Mouse (Mus musculus) ES-CJ7 (cell line): ENCODE measurements around the gene Fstl4.

Source experiments
- DNase-seq: peaks from one replicate; pipeline ENCODE4 v3.0.0; 2011; ENCODE audit warnings: low read depth, low spot score

Gene Fstl4

GRCm38 (mm10) chr11:52767921-52768320, 3.5 kb downstream of the Fstl4 start:
- no peak for DNase-seq

DNA sequence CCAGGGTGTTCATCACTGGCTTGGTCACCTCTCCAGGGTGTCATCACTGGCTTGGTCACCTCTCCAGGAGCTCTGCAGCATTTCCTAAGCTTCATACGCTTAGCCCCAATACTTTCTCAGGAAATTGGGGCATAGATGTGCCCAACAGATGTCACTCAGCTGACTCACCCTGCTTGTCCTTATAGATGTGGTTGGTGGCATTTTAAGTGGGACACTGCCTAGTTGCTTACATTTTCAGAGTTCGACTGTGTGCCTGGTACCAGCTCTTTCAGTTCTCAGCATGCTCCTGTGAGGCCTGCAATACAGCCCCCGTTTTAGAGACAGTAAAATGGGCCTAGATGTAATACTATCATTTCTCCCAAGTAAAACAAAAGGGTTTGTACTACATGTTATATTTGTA, 8.6 kb downstream of the Fstl4 start:
- DNase-seq, result no peak

- no peak for DNase-seq
Measured at GRCm38 (mm10) chr11:52775291-52775690, 10.9 kb downstream of the Fstl4 start.

DNA sequence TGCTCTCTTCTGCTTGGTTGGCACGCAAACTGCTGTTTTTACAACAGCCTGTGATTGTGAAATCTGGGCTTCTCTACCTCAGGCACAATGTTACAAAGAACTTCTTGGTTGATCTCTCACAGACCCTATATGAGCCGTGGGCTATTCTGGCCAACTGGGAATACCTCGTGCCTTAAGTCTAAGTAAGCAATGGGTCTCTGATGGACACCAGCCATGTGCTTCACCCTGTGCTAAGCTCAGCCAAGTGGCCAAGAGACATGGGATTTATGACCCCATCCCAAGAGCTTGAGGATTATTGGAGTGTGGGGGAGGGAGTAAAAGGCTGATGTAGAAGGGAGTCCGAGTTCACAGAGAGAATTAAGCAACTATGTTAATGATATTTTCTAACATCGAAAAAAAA, 18.0 kb downstream of the Fstl4 start:
- DNase-seq, result no peak

GRCm38 (mm10) chr11:52794331-52794730, 29.9 kb downstream of the Fstl4 start:
- no peak for DNase-seq

- DNase-seq, result no peak
Measured at GRCm38 (mm10) chr11:52809542-52809941, 45.1 kb downstream of the Fstl4 start.

- no peak for DNase-seq
Measured at GRCm38 (mm10) chr11:52816004-52816403, 51.6 kb downstream of the Fstl4 start.

GRCm38 (mm10) chr11:52820336-52820905, 56.0 kb downstream of the Fstl4 start:
- peak; percentile 64 for DNase-seq

DNA sequence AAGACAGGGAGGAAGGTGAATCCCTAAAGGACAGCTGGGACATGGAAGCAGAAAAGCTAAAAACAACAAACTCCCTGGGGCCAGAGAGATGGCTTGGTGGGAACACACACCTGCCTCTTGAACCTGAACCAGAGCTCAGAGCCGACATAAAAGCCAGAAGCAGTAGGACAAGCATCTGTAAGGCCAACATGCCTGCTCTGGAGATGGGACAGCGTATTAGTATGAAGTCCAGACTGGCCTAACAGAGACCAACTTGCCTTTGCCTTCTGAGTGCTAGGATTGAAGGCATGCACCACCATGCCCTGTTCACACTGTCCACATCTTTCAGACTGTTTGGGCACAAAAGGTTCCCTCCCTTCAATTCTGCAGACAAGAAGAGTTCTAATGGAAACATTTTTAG, 62.2 kb downstream of the Fstl4 start:
- no peak for DNase-seq

GRCm38 (mm10) chr11:52831631-52832310, 67.3 kb downstream of the Fstl4 start:
- no peak for DNase-seq

DNA sequence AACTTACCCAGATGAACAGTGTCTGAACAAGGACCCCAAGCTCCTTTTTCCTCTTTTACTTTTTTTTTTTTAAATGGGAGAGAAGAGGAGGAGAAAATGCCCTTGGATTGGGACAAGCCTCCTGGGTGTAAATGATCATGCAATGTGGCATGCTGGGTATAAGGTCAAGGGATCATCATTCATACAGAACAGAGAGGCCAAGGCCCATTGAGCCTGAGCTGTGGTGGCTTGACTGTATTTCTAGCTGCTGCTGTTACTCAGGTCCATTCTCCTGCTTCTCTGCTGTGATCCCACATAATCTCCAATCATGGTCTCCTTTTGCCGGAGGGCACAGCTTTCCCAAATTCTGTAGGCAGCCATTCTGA, 67.9 kb downstream of the Fstl4 start:
- no peak for DNase-seq

DNA sequence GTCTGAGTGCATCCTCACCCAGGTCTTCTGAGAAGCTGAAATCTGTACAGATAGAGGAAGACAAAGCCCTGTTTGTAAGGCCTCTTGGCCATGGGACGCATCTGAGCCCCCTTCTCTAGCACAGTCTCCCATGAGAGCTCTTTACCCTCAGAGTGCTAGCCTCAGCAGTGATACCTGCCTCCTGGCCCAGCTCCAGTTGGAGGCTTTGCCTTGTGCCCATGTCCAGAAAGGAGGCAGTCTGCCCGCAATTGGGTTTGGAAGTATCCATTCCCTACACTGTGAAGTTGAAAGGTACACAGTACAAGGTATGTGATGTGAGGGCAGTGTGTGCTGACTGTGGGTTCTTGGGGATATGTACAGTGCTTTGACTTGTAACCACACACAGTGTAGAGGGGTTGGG, 84.3 kb downstream of the Fstl4 start:
- no peak for DNase-seq

DNA sequence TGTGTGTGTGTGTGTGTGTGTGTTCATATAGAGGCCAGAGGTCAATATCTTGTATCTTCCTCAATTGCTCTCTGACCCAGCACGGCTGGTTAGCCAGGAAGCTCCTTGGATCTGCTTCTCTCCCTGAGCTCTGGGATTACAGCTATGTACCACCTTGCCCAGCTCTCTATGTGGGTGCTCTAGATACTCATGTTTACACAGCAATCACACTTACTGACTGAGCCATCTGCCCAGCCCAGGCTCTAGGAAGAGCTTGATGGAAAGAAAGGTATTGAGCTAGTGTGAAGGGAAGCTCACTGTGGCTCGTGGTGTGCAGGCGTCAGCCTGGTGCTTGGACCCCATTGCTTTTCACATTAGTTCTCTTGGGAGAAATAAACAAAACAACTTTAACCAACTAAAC, 85.6 kb downstream of the Fstl4 start:
- DNase-seq, result no peak

- DNase-seq, result no peak
Measured at GRCm38 (mm10) chr11:52872846-52873512, 108.5 kb downstream of the Fstl4 start.

DNA sequence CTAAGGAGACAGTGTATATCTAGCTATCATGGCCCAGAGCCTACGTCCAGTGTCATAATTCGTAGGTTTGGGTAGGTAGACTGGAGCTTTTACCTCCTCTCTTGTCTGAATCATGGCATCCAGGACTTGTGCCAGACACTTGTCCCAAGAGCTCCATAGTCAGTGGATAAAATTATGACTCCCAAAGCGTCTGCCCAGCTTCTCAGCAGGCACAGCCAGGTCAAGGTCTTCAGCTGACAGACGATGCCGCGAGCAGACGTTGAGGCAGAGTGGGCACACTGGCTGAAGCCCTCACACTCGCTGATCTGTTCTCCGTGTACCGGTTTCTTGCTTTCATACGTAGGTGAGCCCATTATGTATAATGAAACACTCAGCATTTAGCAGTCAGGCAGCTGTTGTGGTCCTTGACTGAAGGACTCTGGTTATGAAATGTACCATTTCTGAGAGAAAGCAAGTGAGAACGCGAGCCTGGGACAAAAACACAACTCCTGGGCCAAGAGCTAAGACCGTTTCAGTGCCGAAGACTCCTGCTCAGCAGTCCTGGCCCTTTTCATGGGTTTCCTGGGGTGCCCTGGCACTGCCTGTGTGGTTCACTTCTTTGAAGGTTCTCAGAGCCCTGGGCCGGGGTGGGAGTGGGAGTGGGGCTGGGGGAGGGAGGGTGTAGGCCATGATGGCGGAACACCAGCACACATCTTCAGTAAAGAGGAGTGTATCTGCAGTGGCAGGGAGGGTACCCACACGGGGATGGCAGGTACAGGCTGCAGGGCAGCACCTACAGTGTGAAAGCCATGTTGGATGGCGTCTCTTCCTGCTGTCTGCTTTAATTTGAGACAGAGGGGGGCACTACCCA, 111.7 kb downstream of the Fstl4 start:
- DNase-seq, result no peak

DNA sequence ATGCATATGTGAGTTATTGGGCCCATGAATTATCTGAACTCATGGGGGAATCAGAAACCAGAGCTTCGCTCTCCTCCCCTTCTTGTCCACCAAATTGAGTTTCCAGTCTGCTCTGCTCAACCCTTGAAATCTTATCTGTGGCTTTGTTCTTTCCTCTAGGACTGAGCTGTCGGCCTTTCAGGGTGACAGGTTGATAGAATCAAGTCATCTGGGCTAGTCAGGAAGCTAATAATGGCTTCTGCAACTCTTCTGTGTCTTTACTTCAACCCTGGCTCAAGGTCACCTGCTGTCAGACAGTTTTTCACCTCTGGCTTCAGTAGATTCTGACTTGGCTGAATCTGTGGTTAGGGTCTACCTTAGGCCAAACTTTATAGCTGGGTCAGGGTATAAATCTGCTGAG, 113.2 kb downstream of the Fstl4 start:
- DNase-seq, result no peak

- no peak for DNase-seq
Measured at GRCm38 (mm10) chr11:52879958-52880357, 115.5 kb downstream of the Fstl4 start.

- DNase-seq, result peak; percentile 20
Measured at GRCm38 (mm10) chr11:52886559-52887303, 122.3 kb downstream of the Fstl4 start.

- DNase-seq, result no peak
Measured at GRCm38 (mm10) chr11:52888150-52888549, 123.7 kb downstream of the Fstl4 start.

DNA sequence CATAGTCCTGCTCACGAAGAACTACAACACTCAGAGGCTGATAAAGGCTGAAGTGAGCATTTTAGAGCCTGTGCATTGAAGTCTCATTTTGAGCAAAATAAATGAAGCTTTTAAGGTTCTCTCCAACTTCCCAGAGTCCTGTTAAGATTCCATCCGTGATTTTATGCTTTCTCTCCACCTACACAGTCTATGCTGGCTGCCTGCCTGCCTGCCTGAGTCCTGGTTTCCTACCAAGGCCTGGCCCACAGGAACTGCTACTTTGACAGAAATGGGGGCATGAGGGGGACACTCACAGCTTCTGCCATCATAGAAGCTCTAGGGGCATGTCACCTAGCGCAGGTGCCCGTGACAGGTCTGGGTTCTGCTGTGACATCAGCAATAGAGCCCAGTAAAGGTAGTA, 125.1 kb downstream of the Fstl4 start:
- no peak for DNase-seq

DNA sequence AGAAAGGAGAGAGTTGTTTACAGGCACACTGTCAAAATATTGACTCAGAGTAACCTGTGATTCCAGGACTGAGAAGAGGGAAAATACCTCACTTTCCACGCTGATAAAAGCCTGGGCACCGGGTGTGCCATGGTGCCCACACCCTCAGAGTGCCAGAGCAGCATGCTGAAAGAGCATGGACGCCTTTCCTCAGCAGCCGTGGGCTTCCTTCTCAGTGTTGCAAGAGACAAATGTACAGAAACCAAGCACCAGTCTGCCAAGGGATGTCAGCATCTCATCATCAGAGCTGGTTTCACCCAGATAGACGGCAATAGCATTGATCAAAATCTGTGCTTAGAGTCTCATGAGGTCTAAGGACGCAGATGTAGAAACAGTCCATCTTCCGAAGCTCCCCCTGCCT, 125.7 kb downstream of the Fstl4 start:
- no peak for DNase-seq

GRCm38 (mm10) chr11:52904101-52904500, 139.7 kb downstream of the Fstl4 start:
- DNase-seq, result no peak
